Mouse (Mus musculus): ENCODE measurements around the gene Tsga13. TPM values are rescaled to one million over a fixed set of nuclear protein-coding genes. Genes with fewer than 3 reads are reported as not detected.

The Tsga13 gene
- polyA plus RNA-seq, 1 experiment = not detected

DNA sequence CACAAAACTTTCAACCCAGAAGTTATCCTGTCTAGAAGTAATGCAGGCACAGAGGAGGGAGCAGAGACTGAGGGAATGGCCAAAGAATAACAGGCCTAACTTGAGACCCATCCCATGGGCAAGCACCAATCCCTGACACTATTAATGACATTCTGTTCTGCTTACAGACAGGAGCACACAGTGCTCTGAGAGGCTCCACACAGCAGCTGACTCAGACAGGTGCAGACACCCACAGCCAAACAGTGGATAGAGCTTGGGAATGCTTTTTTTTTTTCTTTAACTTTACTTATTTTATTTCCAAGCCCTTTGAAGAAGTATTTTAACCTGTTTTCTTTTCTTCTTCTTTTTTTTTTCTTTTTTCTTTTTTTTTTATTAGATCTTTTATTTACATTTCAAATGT is 23.6 kb downstream of the Tsga13 start:
- no peak for TF ChIP-seq GATA1 (IDR thresholded peaks at IDR 0.05; ENCODE audit: low read length)

DNA sequence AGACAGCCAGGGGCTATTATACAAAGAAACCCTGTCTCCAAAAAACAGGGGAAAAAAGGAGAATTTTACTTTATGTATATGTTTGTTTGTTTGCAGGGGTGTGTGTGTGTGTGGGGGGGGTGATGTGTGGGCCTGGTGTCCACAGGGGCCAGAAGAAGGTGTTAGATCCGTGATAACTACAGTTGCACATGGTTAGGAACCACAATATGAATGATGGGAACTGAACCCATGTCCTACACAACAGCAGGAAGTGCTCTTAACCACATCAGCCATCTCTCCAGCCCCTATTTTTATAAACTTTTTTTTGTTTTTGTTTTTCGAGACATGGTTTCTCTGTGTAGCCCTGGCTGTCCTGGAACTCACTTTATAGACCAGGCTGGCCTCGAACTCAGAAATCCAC is 30.5 kb downstream of the Tsga13 start:
- TF ChIP-seq GATA1 (IDR thresholded peaks at IDR 0.05; ENCODE audit: low read length) = no peak

DNA sequence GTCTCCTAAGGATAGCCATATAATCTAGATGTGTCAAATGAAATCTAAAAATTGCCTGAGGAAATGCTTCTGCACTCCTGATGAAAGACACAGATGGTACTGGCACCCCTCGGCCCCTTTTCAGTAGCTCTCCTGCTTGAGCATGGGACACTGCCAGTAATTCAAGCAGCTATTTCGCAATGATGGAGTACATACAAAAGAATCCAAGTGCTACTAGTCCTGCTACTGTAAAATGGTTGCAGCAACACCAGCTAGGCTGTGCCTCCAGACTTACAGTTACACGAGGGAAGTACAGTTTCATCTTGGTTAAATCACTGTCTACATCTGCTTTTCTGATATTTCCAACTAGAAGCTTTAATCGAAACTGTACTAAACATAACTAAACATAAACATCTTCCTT is 31.9 kb downstream of the Tsga13 start:
- TF ChIP-seq GATA1 (IDR thresholded peaks at IDR 0.05; ENCODE audit: low read length) = no peak

DNA sequence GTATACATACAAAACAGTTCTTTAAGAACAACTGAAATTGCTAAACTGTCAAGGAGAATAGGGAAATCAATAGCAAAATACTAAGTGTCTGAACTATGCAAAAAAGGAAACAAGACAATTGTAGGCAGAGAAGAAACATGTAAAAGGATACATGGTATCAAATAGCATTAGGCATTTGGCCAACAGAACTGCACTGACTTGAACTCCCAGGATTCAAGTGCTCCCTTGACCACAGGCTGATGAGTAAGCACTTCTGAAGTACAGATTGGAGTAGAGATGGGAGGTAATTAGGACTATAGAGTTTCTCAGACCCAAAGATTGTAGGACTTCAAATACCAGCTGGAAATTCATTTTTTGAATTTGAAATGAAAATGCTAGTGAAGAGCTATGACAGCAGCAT is 38.7 kb downstream of the Tsga13 start:
- no peak for TF ChIP-seq GATA1 (IDR thresholded peaks at IDR 0.05; ENCODE audit: low read length)

DNA sequence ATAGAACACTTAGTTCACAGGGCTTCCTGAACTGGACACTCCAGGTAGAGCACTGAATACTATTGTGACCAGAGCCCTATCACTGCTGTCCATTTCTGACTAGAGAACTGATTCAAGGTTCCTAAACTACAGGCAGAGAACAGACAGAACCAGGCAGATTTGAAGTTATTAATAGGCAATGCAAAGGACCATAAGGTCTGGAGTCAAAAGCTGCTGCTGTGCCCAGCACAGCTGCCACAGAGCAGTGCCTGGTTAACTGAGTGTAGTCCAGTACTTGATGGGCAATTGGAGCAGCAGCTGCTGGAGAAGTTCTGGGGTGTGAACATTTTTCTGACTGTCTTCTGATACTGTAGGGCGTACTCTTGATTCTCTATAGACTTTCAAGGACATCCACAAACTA is 48.9 kb downstream of the Tsga13 start:
- TF ChIP-seq GATA1 (IDR thresholded peaks at IDR 0.05; ENCODE audit: low read length) = no peak

DNA sequence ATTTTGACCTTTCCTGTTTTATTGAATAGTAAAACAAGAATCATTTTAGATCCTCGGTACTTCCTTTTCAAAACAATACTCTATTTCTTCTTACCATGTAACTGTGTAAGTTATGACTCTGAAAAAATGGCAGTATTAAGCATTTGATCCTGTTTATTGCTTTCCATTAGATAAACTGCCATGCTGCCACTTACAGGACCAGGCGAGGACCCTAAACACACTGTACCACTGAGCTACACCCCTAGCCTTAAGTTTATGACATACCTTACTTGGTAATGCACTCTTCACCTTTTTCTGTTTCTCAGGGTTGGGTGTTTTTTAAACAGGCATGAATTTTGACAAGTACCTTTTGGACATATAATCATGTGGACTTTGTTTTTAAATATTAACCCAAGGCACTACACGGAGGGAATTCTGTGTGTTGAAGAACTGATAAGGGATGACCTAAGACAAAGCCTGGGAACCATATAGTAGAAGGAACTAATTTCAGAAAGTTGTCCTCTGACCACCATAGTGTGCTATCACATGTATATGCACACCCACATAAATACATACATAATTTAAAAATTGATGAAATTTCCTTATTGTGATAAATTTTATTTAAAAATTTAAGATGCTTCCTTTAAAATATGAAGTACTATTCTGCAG is 50.2 kb downstream of the Tsga13 start:
- no peak for TF ChIP-seq GATA1 (IDR thresholded peaks at IDR 0.05; ENCODE audit: low read length)

DNA sequence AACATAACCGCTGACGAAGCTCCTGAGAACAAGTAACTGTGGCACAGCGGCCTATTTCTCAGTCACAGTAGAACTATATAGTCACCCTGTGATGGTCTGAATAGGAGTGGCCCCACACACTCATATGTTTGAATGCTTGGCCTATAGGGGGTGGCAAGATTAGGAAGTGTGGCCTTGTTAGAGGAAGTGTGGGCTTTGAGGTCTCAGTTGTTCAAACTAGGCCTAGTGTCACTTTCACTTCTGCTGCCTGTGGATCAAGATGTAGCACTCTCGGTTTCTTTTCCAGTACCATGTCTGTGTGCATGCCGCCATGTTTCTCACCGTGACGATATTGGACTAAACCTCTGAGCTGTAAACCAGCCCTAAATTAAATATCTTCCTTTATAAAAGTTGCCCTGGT is 59.4 kb downstream of the Tsga13 start:
- no peak for TF ChIP-seq GATA1 (IDR thresholded peaks at IDR 0.05; ENCODE audit: low read length)

DNA sequence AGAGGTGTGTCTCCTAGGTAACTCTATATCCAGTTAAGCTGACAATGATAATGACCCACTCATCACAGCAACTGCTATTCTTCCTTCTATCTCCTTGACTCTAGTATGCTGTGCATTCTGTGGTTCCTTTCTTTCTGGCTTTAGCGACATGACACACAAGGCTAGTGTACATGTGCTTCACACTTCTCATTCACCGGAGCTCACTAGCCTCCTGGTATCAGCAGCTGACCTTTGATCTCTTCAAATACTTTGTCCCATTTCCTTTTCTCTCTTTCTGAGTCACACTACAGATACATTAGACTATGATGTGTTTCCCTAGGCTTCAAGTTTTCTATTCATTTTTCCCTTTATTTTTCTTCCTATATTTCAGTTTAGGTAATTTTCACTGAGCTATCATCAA is 60.2 kb downstream of the Tsga13 start:
- no peak for TF ChIP-seq GATA1 (IDR thresholded peaks at IDR 0.05; ENCODE audit: low read length)

DNA sequence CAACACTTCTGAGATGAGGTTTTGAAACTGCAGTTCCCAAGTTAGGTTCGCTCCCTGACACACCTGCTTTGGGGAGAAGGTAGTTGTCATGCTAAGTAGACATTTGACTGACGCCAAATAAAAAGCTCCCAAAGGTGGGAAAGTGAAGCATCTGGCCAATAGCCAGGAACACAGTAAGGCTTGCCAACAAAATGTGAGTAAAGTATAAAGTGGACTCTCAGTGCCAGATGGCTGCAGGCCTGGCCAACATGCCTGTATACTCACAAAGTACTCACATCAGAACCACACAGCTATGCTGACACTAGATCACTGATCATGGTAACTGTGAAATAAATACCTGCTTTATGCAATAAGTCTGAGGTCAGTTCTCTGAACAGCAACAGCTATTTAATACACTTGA is 65.6 kb downstream of the Tsga13 start:
- no peak for TF ChIP-seq GATA1 (IDR thresholded peaks at IDR 0.05; ENCODE audit: low read length)

Other genes with a start within 250 kb of the Tsga13 start
- 58.7 and 84.8 TPM in 2 replicates for gene Cep41, start 221.8 kb downstream of the Tsga13 start, polyA plus RNA-seq (2012)
- gene Mest, start 192.0 kb downstream of the Tsga13 start, polyA plus RNA-seq (2012) = 1.1 and 1.4 TPM in 2 replicates
- 10.8 and 20.5 TPM in 2 replicates for gene Copg2, start 18.8 kb downstream of the Tsga13 start, polyA plus RNA-seq (2012)
- not detected in 2 replicates for gene Klf14, start 43.5 kb upstream of the Tsga13 start, polyA plus RNA-seq (2012)